Mouse (Mus musculus) megakaryocyte-erythroid progenitor cell, adult 5-6 weeks (primary cell): ENCODE results near the gene Pipox. TPM values are rescaled to one million over a fixed set of nuclear protein-coding genes. Genes with fewer than 3 reads are reported as not detected.

ENCODE experiments used
- ATAC-seq: replicated peaks from 2 replicates; pipeline ENCODE4 v1.8.0; 2016; ENCODE audit warnings: mild to moderate bottlenecking, inconsistent platforms; ENCODE audit not compliant: severe bottlenecking, poor library complexity, low FRiP score, low TSS enrichment
- total RNA-seq, 2 experiments: library from RNA; stranded (forward) in 1 of 2; stranded (reverse) in 1 of 2; fragments of 200-1000, 215-1000 nt in 1 of 2; fragments of >200 nt in 1 of 2; fragmentation: Nextera tagmentation in 1 of 2; gene quantifications; 2 replicates each; pipeline ENCODE4 v1.2.3; 2014 to 2017

Pipox gene
- total RNA-seq, 2 experiments from 2014 or later: not detected

- ATAC-seq: 0 out of 2 replicates have a peak, but pooled peaks have one; percentile 34
Observed at GRCm38 (mm10) chr11:77887373-77887960, 6.4 kb downstream of the Pipox start.

GRCm38 (mm10) chr11:77885246-77885575 lies 8.7 kb downstream of the Pipox start:
- ATAC-seq: no peak

- no peak for ATAC-seq
Observed at GRCm38 (mm10) chr11:77884524-77885245, 9.2 kb downstream of the Pipox start.

- no peak for ATAC-seq
Observed at GRCm38 (mm10) chr11:77876760-77877148, 17.1 kb downstream of the Pipox start.

- peak; percentile 64; the same call in 1 of the 2 replicates for ATAC-seq
Observed at GRCm38 (mm10) chr11:77875847-77876759, 17.8 kb downstream of the Pipox start.

GRCm38 (mm10) chr11:77875269-77875668 lies 18.6 kb downstream of the Pipox start:
- no peak for ATAC-seq

- ATAC-seq: no peak
Observed at GRCm38 (mm10) chr11:77874685-77875231, 19.1 kb downstream of the Pipox start.

GRCm38 (mm10) chr11:77873116-77873515 lies 20.8 kb downstream of the Pipox start:
- no peak for ATAC-seq

- ATAC-seq: no peak
Observed at GRCm38 (mm10) chr11:77872685-77873084, 21.2 kb downstream of the Pipox start.

GRCm38 (mm10) chr11:77872236-77872635 lies 21.7 kb downstream of the Pipox start:
- ATAC-seq: no peak

GRCm38 (mm10) chr11:77871436-77871835 lies 22.5 kb downstream of the Pipox start:
- no peak for ATAC-seq

GRCm38 (mm10) chr11:77867419-77868083 lies 26.3 kb downstream of the Pipox start:
- ATAC-seq: no peak

- ATAC-seq: no peak
Observed at GRCm38 (mm10) chr11:77864771-77865170, 29.1 kb downstream of the Pipox start.

GRCm38 (mm10) chr11:77862887-77863286 lies 31.0 kb downstream of the Pipox start:
- ATAC-seq: no peak

- no peak for ATAC-seq
Observed at GRCm38 (mm10) chr11:77860947-77861346, 32.9 kb downstream of the Pipox start.

- no peak for ATAC-seq
Observed at GRCm38 (mm10) chr11:77858589-77858988, 35.3 kb downstream of the Pipox start.

GRCm38 (mm10) chr11:77857089-77857488 lies 36.8 kb downstream of the Pipox start:
- ATAC-seq: no peak

GRCm38 (mm10) chr11:77855396-77855795 lies 38.5 kb downstream of the Pipox start:
- no peak for ATAC-seq

GRCm38 (mm10) chr11:77854641-77855040 lies 39.3 kb downstream of the Pipox start:
- no peak for ATAC-seq
